Mouse (Mus musculus): Measurements from ENCODE around the gene Ptpn7.

Gene Ptpn7

DNA sequence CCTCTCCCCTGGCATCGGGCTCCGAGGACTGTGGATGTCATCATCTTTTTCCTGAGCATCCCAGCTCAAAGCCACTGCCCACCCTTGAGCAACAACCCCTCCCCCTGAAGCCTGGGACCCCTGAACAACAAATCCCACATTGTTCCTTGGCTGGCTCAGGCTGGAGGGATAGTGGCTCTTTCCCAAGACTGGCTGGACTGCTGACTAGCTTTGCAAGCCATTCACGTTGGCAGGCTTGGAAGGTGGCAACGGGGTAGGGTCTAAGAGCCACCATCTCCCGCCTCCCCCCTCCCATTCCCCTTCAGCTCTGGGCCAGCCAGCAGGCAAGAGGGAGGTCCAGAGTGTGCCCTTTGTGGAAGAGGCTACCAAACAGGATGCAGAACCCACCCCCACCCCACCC lies 26.1 kb downstream of the Ptpn7 start:
- no peak for DNase-seq (ENCODE audit: low read depth, low spot score)

DNA sequence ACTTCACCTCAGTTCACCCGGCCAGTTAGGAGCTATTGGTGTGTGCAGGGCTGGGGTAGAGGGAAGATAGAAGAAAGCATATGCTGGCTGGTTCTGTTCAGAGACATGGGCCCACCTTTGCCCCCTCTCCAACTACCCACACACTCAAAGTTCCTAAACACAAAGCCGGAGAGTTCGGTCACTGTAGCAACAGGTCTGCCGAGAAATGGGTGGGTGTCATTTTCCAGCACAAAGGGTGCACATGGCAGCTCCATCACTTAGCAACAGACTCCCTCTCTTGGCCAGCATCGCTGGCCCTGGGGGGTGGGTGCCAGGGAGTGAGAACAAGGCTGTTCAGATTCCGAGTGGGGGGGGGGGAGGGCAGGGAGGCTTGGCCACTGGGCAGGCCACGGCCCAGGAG lies 26.6 kb downstream of the Ptpn7 start:
- no peak for DNase-seq (ENCODE audit: low read depth, low spot score)

DNA sequence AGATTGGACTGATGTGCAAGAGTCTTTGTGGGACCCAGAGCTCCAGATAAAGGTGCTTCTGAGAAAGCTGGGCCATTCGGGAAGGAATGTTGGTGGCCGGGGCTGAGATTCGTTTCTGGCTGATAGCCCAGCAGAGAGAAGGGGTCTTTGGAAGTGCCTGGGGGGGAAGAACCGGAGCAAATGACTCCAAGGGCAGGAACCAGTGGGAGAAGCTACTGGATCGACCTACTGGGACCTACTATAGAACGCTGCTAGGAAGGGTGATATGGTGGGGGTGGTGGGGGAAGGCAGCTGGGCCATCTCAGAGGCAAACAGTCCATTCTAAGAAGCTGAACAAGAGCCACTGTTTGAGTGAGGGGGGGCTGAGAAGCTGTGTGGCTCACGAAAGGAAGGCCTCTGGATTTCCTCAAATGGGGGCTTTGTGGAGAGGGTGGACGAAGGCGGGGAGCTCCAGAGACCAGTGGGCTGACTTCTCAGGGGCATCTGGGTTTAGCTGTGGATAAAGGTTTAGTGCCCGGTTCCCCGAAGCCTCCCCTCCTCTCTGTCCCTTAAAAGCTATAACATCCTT lies 27.1 kb downstream of the Ptpn7 start:
- no peak for DNase-seq (ENCODE audit: low read depth, low spot score)

DNA sequence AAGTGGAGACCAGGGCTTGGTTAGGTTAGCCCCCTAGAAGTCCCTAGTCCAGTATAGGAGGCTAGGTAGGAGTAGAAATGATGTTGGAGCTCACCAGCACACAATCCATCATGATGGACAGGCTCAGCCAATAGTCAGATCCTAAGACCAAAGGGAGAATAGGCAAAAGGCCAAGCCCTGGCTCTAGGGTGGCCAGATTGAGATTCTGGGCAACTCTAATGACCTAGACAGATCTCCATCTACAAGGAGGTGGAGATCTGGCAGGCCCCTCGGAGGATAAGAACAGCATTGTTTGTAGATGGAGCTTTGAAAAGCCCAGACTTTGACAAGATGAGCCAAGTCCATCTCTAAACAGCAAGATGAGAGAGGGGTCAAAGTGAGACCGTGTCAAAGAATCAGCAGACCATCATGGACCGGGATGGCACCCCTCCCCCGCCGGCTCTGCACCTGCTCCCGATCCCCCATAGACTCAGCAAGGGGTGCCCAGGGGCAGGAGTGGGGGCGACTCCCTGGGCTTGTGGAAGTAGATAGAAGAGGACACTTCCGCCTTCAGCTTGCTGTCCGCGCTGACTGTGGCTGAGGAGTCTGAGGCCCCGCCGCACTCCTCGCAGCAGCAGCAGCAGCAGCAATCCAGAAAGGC lies 28.0 kb downstream of the Ptpn7 start:
- DNase-seq (ENCODE audit: low read depth, low spot score): no peak

DNA sequence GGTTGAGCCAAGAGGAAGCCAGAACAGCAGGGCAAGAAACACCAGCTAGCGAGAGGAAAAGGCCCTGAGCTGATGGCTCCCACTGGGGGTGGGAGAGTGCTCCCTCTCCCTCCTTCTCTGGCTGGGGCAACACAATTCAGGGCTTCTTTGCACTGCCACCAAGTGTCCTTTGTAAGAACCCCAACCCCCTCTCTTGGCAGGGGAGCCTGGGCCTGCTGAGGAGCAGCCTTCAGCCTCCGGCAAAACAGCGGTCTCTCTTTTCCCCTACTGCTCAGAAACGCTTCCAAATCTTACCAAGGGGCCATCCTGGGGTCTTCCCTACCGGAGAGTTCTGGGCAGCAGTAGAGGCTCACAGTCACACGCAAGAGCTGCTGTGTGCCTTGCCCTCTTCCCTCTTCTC lies 30.2 kb downstream of the Ptpn7 start:
- no peak for DNase-seq (ENCODE audit: low read depth, low spot score)

DNA sequence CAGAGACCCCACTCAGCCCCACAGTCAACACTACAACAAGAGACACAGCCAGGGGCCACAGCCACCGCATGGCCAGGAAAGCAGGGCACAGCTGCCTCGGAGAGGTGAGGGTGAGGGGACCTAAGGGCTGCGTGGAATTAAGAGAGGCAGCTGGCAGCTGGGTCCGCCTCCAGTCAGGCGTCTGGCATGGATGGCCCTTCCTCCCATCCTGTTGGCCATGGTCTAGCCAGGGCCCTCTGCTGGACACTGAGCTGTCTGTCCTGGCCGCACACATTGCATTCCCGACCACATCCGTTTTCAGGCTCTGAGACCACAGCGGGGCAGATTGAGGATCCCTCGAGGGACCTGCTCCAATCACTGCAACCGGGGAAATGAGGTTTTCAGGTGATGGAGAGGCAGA lies 34.9 kb downstream of the Ptpn7 start, which contains the start of gene Gpr37l1:
Gene Gpr37l1, minus strand, starts transcription at position 247 of the 400 bp plus-strand sequence.
- no peak for DNase-seq (ENCODE audit: low read depth, low spot score)

DNA sequence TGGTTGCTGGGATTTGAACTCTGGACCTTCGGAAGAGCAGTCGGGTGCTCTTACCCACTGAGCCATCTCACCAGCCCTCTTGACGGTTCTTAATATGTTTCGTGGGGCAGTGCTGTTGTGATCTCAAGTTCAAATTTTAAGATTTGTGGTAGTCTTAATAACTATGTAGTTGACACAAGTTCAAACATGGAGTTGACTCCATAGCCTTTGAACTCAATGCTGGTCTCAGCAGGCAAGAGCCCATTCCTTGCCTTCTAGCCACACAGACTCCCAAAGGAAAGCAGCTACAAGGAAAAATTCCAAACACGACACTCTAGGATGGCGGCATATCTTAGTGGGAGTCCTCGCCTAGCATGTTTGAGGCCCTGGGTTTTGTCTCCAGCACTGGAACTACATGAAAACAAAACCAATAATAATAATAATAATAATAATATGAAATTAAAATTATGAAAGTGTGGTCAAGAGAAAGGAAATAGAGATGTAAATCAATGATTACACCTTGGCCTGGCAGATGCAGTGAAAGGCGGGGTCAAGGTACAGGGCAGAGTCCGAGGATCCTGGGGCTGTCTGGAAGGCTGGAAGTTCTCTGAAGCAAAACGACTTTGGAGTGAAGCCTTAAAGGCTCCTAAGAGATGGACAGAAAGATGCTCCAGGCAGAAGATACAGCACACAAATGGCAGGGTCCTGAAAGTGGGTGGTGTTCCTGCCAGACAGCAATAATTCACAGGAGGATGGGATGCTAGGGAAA lies 36.1 kb downstream of the Ptpn7 start:
- DNase-seq (ENCODE audit: low read depth, low spot score): no peak

DNA sequence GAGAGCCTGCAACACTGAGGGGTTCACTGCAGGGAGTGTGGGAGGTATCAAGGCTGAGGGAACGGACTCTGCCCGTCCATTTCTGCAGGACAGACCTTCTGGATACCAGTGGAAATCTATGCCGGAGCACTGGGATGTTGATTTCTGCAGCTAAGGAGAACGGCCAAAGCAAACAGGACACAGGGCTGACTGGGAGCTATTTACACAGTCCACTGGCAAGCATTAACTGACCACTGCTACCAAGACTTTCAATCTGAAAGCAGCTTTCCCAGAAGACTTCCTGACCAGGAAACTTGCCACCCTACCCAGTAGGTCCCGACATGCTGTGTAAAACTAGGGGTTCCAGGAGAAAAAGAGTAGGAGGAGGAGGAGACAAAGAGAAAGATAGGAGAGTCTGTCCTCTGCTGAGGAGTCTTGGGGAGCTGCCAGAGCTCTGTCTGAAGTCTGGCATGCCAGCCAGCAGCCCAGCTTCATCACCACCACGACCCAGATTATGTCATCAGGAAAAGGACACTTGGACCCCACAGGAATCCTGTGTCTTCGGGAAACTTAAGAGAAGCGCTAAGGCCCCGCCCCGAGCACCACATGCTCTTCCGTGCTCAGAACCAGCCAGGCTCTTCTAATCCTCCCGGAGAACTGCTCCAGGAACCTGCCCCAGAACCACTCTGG lies 37.2 kb downstream of the Ptpn7 start:
- DNase-seq (ENCODE audit: low read depth, low spot score): no peak

DNA sequence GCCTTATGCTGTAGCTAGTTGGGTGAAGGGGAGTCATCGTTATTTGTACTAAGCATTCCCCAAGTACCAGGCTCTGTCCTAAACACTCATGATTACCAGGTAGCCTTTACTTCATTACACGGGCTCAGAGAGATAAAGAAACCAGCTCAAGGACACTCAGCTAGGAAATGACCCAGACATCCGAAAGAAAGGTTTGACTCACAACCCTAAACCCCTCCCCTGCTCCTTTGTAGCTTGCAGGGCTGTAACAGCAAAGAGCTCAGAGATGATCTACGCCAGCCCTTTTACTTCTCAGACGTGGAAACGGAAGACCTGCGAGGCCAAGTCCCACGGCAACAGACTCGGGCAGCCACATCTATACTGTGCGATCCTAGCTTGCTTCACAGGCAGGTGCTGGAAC lies 37.8 kb downstream of the Ptpn7 start:
- DNase-seq (ENCODE audit: low read depth, low spot score): no peak

DNA sequence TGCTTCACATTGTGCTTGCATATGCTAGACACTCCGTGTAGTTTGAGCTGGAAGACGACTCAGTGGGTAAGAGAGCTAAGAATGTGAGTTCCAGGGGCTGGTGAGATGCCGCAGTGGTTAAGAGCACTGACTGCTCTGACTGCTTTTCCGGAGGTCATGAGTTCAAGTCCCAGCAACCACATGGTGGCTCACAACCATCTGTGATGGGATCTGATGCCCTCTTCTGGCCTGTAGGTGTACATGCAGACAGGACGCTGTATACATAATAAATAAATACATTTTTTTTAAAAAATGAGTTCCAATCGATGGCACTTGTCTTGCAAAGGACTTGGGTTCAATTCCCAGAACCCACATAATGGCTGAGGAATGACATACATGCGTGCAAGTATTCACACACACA lies 38.7 kb downstream of the Ptpn7 start:
- DNase-seq (ENCODE audit: low read depth, low spot score): no peak

DNA sequence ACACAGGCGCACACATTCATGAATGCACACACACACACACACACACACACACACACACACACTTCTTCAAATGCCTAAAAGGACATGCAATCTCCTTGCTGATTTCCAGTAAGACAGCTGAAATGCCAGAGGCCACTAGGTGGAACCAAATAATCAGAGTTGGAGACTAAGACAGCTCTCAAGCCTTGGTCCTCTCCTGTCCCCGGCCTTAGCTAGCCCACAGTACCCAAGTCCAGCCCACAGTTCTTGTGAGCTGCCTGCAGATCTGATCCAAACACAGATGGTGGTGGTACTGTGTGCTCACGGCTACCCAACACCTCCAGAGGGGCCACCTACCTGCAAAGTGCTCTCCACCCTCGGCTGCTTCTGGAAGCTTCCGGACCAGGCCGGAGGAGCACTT lies 39.5 kb downstream of the Ptpn7 start:
- DNase-seq (ENCODE audit: low read depth, low spot score): peak; percentile 75

DNA sequence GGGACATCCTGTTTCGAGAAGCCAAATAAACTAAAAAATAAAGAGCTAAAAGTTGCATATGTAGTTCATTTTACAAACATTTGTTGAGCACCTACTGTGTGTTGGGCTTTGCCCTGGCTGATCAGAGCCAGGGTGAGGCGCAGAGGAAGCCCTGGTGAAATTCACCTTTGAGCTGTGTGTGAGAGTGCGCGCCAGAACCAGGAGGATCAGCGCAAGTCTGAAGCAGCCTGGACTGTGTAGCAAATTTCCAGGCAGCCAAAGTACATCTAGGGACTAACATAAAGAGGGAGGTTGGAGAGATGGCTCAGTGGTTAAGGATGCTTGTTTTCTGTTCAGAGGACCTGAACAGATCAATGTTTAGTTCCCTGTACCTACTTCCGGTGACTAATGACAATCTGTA lies 40.8 kb downstream of the Ptpn7 start:
- DNase-seq (ENCODE audit: low read depth, low spot score): no peak

DNA sequence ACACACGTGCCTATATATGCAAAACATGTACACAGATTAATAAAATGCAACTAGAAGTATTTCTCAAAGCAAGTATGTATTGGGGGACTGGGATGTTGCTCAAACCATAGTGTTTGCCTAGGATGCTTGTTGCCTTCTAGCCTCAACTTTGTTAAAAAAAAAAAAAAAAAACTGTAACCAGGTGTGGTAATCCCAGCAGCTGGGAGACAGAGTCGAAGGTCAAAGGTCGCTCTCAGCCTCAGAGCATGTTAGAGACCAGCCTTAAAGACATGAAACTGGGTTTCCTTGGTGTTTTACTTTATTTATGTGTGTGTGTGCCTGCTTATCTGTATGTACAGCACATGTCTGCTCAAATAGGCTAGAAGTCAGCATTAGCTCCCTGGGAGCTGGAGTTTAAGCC lies 42.7 kb downstream of the Ptpn7 start:
- DNase-seq (ENCODE audit: low read depth, low spot score): no peak

DNA sequence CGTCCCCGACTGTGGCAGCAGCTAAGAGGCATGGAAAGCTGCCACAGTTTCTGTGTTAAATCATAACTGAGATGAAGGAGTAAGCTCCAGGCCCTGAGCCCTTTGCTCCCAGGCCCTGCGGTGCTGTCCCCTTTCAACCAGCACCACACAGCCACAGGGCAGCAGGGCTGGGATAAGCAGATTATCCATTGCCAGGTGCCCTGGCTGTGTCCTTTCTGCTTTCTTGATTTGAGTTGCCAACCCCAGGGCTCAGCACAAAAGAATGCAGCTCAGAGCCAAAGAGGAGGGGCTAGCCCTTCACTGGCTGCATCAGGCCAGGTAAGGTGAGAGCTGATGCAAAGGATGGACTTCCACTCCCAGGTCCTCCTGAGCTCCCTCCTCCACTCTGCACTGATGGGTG lies 45.2 kb downstream of the Ptpn7 start:
- no peak for DNase-seq (ENCODE audit: low read depth, low spot score)

DNA sequence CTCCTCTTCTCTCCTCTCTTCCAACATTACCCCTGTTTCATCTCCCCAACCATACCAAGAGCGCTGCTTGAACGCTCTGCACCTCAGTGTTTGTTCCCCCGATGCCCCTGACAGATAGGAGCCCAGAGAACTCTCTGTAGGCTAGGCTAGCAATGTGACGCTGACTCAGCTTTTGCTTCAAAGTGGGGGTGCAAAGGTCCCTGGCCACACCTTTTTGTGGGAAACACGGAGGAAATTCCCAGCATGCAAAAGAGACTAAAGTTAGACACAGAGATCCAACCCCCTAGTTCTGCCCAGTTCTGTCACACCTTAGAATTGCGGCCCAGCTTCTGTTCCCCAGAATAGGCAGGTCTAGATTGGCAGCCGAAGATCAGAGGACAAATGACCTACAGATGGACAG lies 46.4 kb downstream of the Ptpn7 start:
- DNase-seq (ENCODE audit: low read depth, low spot score): no peak

DNA sequence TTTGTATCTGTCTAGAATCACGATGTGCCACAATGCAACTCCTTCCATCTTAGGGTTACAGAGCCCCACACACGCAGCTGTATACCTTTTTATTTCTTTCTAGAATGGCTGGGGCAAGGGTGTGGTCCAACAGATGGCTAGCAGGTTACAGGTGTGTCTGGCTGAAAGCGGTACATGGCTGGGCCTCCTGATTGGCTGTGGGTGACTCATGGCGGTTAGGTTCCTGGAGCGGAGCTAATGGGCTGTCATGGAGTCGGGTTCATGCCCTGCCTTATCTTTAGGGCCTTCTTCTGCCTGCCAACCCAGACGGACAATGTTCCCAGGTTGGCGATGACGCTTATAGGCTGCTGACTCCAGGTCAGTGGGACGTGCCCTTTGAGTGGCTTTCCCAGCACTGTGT lies 48.3 kb downstream of the Ptpn7 start:
- DNase-seq (ENCODE audit: low read depth, low spot score): no peak

DNA sequence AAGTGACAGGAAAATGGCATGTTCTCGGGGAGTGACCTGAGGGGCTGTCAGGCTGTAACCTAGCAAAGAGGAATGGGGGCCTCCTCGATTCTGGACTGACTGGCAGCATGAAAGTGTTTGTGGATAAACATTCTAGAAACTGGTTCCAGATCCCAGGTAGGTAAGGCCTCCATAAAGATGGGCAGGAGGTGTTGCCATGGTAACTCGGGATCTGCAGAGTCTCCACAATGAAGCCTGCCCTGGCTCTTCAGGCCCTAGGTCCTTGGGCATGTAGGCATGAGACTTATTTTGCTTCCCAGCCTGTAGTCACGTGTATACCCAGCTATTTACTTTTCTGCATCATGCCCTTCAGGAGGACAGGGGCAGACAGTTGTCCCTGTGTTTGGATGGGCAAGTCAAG lies 48.8 kb downstream of the Ptpn7 start:
- no peak for DNase-seq (ENCODE audit: low read depth, low spot score)

DNA sequence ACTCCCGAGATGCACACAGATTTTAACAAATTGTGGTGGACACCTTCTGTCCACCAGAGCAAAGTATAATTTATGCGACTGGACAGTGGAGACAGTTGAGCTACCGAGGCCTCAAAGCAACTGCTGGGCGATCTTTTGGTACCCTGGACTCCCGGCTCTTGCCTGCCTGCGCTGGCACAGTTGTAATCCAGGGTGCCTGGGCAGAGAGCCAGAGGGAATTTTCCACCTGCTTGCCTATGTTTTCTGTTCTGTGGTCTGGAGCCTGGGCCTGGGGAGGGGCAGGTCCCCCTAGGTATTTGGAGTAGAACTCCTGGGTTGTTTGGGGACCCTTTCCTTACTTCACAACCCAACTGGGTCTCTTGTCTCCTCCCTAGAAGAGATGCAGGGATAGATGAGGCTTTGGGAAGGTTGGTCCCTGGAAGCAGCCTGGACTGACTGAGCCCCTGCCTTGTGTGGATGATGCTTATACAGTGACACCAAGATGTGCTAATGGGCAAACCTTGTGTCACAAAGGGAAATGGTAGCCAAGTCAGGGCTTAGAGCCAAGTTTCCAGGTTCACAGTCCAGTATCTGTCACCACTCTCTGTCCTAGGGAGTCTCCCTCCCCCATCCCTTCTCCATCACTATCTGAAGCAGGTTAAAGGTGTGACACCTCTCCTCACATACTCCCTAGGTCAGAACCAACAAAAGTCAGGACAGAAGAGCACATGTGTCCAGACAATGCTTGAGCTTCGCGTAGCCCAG lies 49.6 kb downstream of the Ptpn7 start:
- no peak for DNase-seq (ENCODE audit: low read depth, low spot score)

DNA sequence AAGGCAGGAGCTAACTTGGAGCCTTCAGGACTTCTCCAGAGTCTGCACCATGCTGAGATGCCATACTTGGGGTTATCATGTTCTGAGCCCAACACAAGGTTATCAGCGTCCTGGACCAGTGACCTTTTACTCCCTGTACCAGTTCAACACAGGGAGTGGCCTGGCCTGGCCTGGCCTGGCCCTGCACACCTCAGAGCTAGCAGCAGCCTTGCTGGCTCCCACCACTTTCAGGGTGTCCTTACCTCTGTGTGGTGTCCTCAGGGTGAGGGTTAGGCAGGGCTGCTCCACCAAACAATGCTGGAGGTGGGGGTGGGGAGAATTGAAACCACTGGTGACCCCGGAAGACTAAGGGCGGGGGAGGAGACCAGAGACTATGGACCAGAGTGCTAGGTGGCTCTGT lies 50.5 kb downstream of the Ptpn7 start:
- DNase-seq (ENCODE audit: low read depth, low spot score): no peak

DNA sequence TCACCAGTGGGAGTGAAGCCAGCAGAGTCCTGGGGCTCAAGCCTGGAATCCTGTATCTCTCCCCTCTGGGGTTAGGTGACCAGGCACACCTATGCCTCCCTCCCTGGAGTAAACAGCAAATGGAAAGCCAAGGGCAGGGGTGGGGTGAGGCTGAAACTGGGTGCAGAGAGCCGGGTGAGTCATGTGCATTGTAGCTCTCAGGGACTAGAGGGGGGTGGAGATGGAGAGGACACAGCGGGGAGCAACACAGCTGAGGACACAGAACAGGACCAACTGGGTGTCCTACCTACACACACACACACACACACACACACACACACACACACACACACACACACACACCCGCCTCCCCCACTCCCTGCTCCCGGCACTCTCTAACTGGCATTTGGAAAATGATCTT lies 50.9 kb downstream of the Ptpn7 start:
- no peak for DNase-seq (ENCODE audit: low read depth, low spot score)

DNA sequence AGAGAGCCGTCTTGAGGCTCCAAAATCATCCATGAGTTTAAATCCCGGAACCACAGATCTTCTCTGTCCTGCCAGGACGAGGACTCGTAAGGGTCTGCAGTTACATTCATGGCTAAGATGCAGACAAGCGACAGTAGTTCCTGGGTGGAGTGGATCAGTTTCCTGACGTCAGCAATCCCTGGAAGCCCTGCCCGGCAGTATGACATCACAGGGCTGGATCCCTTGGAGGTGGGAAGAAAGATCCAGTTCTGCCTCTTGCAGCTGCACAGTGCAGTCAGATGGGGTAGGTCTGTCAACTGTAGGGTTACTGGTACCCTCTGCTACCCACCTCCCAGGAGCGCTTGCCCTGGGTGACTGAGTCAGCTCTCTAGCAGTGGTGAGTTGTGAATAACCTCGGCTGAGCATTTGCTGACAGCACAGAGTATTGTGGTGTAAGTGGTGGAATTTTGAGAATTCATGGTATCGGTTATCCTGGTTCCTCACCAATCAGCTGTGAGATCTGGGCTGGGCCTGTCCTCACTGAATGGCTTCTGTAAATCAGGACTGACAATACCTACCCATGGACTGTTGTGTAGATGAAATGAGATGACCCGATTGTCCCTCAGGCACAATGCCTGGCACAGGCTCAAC lies 51.6 kb downstream of the Ptpn7 start:
- DNase-seq (ENCODE audit: low read depth, low spot score): no peak

DNA sequence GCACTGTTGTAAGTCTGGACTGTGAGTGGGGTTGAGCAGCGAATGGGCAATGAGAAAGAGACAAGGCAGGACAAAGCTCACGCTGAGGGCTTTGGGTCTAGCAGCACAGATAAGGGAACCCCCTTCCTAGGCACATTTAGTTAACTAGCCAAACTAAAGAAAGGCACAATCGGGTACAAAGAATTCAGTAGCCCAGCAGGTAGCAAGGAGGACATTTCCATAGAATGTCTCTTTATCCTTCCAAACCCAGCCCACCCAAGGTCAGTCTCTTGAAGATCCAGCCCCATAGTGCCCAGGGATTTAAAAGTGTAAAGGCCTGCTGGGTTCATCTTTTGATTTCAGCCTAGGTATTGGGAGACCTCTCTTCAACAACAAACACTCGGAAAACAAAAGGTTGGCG lies 53.4 kb downstream of the Ptpn7 start:
- no peak for DNase-seq (ENCODE audit: low read depth, low spot score)
